Mouse (Mus musculus): ENCODE results near the gene P2rx6. TPM values are rescaled to one million over a fixed set of nuclear protein-coding genes. Genes with fewer than 3 reads are reported as not detected.
"Not testable (repeated sequence)": the region's sequence is repeated elsewhere in the genome, so short reads cannot be mapped to it uniquely, and the experiment has no call there.

P2rx6 gene
- under 1 TPM; 0.80 to 0.99 TPM for total RNA-seq (2021)

- DNase-seq (ENCODE audit: low spot score in 2 of 2), result peak in 1 of 2 experiments; percentile 62
- intact Hi-C loops (cut with DNase I), result loop anchor here (1.0 kb wide), 1 partner anchor 15 kb away; no protein-coding TSS in a partner anchor
These were observed at the start of gene P2rx6 for GRCm38 (mm10) chr16:17561751-17562208. P2rx6 (plus strand) TSS chr16:17561885.

- intact Hi-C loops (cut with DNase I), result no loop called here
- DNase-seq (ENCODE audit: low spot score in 2 of 2), result no peak
These were observed 42.8 kb upstream of the P2rx6 start for GRCm38 (mm10) chr16:17518910-17519309.

GRCm38 (mm10) chr16:17524156-17524555 lies 37.5 kb upstream of the P2rx6 start:
- no peak for DNase-seq (ENCODE audit: low spot score in 2 of 2)
- intact Hi-C loops (cut with DNase I), result no loop called here

GRCm38 (mm10) chr16:17525524-17525923 lies 36.2 kb upstream of the P2rx6 start:
- intact Hi-C loops (cut with DNase I), result no loop called here
- no peak for DNase-seq (ENCODE audit: low spot score in 2 of 2)

DNA sequence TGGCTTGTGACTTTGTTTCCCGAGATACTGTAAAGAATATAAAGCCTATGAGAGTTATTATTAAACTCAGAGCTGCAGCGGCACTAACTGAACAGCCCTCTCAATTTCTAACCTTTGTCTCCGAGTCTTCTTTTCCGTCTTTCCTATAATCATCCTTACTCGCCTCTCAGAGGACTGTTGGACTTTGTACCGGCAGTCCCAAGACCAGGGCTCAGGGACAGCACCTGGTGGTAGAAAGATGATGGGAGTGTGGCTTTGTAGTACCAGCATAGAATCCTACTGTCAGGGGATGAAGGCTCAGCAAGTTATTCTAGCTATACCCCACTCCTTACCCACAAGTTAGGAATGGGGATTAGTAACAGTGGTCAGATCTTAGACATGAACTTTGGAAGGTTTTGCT lies 35.5 kb upstream of the P2rx6 start:
- no peak for DNase-seq (ENCODE audit: low spot score in 2 of 2)
- intact Hi-C loops (cut with DNase I), result no loop called here

- no peak for DNase-seq (ENCODE audit: low spot score in 2 of 2)
- intact Hi-C loops (cut with DNase I), result no loop called here
These were observed 34.1 kb upstream of the P2rx6 start for GRCm38 (mm10) chr16:17527606-17528005.

DNA sequence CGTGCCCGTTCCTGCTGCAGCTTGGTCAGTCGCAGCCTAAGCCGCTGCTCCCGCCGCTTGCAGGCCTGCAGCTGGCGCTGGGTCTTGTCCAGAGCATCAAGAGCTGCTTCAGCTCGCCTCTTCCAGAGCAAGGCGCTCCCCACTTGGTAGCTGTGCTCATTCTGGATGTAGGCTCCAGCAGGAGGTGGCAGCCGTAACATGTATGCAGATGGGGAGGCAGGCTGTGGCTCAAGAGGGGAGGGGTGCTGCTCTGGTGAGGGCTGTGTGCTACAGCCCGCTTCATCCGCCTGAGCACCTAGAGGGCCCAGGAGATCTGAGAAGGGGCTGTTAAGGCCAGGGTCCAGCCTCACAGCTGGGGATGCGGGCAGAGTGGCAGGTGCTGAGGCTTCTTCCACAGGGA lies 33.4 kb upstream of the P2rx6 start:
- intact Hi-C loops (cut with DNase I), result no loop called here
- DNase-seq (ENCODE audit: low spot score in 2 of 2), result no peak

DNA sequence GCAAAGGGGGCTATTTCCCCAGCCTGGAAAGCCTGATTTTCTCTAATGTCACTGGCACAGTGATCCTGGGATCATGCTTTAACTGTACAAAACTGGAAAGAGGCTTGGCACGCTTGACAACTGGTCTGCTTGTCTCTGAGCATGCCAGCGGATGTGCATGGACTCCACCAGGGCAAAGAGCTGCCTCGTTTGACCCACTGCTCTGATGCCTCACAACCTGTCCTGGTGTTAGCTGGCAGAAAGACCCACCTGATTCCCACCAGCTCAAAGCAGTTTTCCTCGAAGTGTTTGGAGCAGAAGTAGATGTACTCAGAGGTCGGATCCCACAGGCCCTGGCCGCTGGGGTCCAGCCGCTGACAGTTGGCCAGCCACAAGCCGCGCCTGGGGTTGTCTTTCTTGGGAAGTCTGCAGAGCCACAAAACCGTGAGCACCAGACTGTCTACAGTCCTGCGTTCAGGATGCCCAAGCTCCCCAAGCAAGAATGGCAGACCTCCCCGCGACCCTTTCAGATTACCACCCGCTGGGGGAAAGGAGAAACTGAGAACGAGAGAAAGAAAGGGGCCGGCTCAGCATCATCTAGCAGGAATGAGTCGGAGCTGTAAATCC lies 31.6 kb upstream of the P2rx6 start:
- intact Hi-C loops (cut with DNase I), result loop anchor here (5.0 kb wide), 1 partner anchor 123 kb away; the partner anchor contains the start of genes Pi4ka and Snap29
- DNase-seq (ENCODE audit: low spot score in 2 of 2), result no peak

DNA sequence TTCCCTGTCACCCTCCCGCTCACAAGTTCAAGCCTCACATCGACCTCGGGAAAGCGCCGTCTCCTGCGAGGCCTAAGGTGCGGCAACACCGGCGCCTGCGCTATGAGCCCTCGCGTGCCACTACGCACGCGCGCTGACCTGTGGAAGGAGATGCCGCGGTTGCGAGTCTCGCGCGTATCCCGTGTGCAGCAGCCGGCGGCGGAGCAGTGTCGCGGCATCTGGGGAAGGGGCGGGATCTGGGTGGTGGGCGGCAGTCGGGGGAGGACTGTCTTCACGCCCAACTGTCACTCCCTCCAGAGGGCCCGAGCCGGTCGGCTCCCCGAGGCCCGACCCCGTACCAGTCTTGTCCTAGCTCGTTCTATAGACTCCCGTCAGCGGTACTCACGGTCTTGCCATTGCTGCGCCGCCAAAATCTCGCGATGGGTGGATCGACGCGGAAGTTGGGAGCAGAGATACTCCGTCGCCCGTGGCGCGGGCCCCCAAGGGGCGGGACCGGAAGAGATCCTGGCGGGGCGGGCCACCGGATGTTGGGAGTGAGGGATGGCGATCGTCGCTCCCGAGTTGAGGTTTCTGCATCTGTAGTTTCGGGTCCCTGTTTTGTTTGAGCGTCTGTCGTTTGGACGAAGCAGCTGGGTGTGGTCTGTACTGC lies 30.9 kb upstream of the P2rx6 start, which contains the start of gene Thap7:
Thap7 (minus strand) TSS at position 497 of the 649 bp plus-strand sequence.
- intact Hi-C loops (cut with DNase I), result loop anchor here (1.0 to 5.0 kb wide), 2 partner anchors 21 to 123 kb away; partner anchors contain the start of genes Pi4ka and Snap29
- DNase-seq (ENCODE audit: low spot score in 2 of 2), result peak; percentile 96 to 98

- DNase-seq (ENCODE audit: low spot score in 2 of 2), result no peak
- intact Hi-C loops (cut with DNase I), result loop anchor here (5.0 kb wide), 1 partner anchor 125 kb away; the partner anchor contains the start of genes Pi4ka and Snap29
These were observed 29.4 kb upstream of the P2rx6 start for GRCm38 (mm10) chr16:17532271-17532670.

DNA sequence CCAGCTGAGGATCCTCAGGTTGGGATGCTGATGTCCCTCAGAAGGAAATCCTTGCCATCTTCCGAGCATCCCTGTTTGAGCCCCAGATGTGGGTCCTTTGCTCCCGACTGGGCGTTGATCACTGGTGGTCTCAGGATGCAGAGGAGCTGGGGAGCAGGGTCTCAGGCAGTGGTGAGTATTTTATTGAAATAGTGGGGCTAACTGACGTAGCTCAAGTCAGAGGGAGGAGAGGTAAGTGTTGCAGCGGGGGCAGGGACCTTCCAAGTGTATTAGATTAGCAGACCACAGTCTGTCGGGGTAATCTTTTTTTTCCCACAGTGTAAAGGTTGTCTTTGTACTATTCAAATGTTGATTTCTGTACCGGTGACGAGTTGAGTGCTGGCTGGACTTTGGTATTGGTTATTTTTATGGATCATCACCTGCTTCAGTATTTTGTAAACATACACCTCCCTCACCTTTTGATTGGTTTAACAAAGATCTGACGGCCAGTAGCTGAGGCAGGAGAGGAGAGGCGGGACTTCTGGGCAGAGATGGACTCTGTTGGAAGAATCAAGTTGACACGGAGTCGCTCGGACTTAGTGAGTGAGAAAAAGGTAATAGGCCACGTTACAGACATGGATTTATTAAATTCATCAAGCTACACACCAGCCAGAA lies 28.9 kb upstream of the P2rx6 start:
- no peak for DNase-seq (ENCODE audit: low spot score in 2 of 2)
- intact Hi-C loops (cut with DNase I), result loop anchor here (5.0 kb wide), 1 partner anchor 126 kb away; the partner anchor contains the start of genes Pi4ka and Snap29

DNA sequence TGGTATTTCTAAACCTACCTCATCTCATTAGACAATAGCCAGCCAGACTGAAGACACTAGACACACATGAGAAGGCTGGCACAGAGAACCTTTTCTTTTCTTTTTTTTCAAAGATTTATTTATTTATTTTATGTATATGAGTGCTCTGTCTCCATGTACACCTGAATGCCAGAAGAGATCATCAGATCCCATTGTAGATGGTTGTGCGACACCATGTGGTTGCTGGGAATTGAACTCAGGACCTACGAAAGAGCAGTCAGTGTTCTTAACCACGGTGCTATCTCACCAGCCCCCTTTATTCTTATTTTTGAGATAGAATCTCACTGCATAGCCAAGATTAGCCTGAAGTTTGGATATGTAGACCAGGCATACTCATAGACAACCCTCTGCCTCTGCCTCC lies 25.1 kb upstream of the P2rx6 start:
- intact Hi-C loops (cut with DNase I), result no loop called here
- DNase-seq (ENCODE audit: low spot score in 2 of 2), result no peak

DNA sequence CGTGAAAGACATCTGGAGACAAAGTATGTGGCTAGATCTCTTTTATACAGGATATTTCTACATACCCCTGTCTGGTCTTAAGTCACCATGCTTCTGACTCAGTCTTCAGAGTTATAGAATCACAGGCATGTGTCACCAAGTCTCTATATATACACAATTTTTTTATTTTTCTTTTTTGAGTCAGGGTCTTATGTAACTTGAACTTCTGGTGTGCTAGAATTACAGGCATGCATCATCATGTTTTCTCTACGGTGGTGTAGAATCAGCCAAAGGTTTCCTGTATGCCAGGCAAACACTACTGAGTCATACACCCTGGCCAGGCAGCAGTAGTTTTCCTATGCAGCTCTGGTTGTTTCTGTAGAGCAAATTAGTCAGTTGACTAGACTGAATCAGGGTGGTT lies 19.1 kb upstream of the P2rx6 start:
- DNase-seq (ENCODE audit: low spot score in 2 of 2), result peak in 1 of 2 experiments; percentile 77
- intact Hi-C loops (cut with DNase I), result no loop called here

GRCm38 (mm10) chr16:17552837-17553236 lies 8.8 kb upstream of the P2rx6 start:
- DNase-seq (ENCODE audit: low spot score in 2 of 2), result no peak
- intact Hi-C loops (cut with DNase I), result no loop called here

DNA sequence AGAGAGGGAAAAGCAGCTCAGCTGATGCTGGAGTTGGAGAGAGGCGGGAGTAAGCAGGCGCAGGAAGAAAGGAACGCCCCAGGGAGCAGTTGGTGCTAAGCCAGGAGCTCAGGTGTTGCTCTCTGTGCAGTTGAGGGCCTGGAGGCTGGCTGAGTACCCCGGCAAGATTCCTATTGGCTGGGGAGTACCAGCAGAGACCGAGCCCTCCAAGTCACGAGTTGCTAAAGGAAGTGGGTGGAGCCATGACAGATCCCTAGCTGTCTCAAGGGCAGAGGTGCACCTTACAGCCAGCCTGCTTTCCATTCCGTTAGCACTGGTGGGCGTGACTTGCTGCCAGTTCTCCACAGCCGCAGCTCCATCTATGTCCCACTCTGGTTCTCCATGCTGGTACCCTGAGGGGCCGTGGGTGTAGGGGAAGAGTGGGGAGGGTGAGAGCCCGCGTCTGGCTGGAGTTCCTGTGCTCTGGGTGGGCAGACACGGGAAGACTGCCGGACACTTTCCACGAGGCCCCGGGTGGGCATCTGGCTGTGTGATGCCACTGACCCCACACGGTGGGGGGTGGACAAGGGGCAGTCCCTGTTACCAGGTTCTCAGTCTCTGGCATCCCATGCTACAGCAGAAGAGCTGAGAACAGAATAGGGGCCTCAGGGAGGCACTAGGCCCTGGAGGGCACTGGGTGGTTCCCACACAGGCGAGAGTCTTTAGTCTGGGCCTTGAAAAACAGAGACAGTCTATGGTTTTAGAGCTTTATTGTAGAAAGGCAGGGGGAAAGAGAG lies 7.6 kb upstream of the P2rx6 start:
- intact Hi-C loops (cut with DNase I), result loop anchor here (1.0 kb wide), 1 partner anchor 10 kb away; no protein-coding TSS in a partner anchor
- DNase-seq (ENCODE audit: low spot score in 2 of 2), result no peak

DNA sequence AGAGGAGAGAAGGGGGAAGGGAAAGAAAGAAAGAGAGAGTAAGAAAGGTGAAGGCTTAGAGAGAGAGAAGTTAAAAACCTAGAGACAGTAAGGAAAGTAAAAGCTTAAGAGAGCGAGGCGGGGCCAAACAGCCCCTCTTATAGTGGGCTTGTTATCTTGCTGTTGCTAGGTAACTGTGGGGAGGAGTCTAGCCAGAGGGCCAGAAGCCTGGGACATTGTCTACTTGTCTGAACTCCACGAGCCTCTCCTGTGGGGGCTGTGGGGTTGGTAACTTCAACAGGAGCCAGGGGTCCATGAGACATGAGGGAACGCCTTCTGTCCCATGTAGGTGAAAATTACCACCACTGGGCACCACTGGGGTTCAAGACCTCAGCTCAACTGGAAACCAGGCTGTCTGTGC lies 7.0 kb upstream of the P2rx6 start:
- intact Hi-C loops (cut with DNase I), result loop anchor here (1.0 to 5.0 kb wide), 2 partner anchors 10 to 258 kb away; no protein-coding TSS in a partner anchor
- not testable (repeated sequence) for DNase-seq (ENCODE audit: low spot score in 2 of 2)

- no peak for DNase-seq (ENCODE audit: low spot score in 2 of 2)
- intact Hi-C loops (cut with DNase I), result loop anchor here (5.0 kb wide), 1 partner anchor 256 kb away; no protein-coding TSS in a partner anchor
These were observed 5.5 kb upstream of the P2rx6 start for GRCm38 (mm10) chr16:17556180-17556579.

GRCm38 (mm10) chr16:17556907-17557306 lies 4.8 kb upstream of the P2rx6 start:
- intact Hi-C loops (cut with DNase I), result loop anchor here (5.0 kb wide), 1 partner anchor 255 kb away; no protein-coding TSS in a partner anchor
- DNase-seq (ENCODE audit: low spot score in 2 of 2), result peak in 1 of 2 experiments; percentile 65

GRCm38 (mm10) chr16:17557947-17558480 lies 3.7 kb upstream of the P2rx6 start:
- peak; percentile 83 to 87 for DNase-seq (ENCODE audit: low spot score in 2 of 2)
- intact Hi-C loops (cut with DNase I), result loop anchor here (2.0 to 5.0 kb wide), 2 partner anchors 57 to 254 kb away; no protein-coding TSS in a partner anchor
